Mouse (Mus musculus): Measurements from ENCODE around the gene Parg.

Parg gene

GRCm38 (mm10) chr14:32179393-32180195, 22.2 kb upstream of the Parg start:
- no peak for DNase-seq (ENCODE audit: low read depth)

DNA sequence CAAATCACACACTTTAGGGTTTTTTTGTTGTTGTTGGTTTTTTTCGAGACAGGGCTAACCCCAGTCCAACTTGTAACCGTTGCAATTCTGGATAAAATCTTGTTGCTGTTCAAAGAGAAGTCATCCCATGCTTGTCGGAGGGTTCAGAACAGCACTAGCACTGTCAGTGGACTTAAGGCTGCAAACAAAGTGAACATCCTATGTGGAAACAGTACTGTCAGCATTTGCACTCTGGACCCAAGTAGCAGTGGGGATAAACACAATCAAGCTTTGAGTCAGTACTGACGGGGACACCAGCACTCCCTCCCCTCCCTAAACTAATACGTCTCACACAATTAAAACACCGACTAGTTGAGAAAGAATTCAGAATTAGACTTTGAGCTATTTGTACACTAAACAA, 20.9 kb upstream of the Parg start:
- DNase-seq (ENCODE audit: low read depth): no peak

GRCm38 (mm10) chr14:32183846-32184245, 17.9 kb upstream of the Parg start:
- no peak for DNase-seq (ENCODE audit: low read depth)

GRCm38 (mm10) chr14:32190627-32191391, 10.9 kb upstream of the Parg start:
- no peak for DNase-seq (ENCODE audit: low read depth)

DNA sequence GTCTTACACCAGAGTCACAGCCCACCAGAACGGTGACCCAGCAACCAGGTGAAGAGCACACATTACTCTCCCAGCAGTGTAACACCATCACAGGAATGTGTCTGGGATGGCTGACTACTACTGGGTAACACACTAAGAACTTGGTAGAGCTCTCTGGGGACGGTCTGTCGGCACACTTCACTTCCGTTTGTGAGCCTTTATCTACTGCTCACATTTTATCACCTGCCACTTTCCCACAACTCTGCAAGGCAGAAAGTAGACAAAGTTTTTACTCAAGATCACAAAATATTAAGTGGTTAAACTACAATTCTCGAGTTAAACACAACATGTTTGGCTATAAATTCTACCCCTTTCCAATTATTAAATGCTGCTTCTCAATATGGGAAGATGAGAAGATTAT, 9.8 kb upstream of the Parg start:
- DNase-seq (ENCODE audit: low read depth): no peak

- peak; percentile 82 for DNase-seq (ENCODE audit: low read depth)
Observed at GRCm38 (mm10) chr14:32192437-32192836, 9.3 kb upstream of the Parg start.

DNA sequence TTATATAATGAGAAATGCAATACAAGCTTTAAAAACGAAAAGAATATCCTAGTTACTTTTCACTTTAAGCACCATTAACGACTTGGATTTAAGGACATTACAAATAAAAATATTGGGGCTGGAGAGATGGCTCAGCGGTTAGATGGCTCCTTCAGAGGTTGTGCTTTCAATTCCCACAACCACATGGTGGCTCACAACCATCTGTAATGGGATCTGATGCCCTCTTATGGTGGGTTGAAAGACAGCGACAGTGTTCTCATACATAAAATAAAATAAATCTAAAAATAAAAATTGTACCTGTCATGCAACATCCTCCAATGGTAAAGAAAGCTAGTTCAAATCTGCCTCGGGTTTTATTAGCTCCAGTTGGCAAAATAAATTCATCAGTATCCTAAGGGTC, 8.2 kb upstream of the Parg start:
- DNase-seq (ENCODE audit: low read depth): peak; percentile 59

GRCm38 (mm10) chr14:32201354-32201753, 395 bp upstream of the Parg start:
- peak; percentile 54 for DNase-seq (ENCODE audit: low read depth)

DNA sequence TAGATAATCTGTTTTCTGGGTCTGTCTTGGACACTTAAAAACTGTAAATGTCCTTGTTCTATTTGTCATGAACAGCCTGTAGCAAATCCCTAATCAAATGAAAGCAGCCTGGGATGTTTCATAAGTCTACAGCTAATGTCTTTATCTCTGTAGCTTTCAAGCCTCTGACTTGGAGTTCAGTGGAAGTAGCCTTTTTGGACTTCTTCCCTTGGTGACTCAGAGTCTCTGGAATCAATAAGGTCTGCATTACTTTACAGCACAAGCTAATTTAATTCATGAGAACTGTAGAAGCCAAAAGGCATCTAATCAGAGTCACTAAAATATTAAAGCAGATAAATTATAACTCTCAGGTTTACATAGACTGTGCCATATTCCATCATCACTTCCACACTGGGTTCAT, 24.9 kb downstream of the Parg start:
- DNase-seq (ENCODE audit: low read depth): no peak

DNA sequence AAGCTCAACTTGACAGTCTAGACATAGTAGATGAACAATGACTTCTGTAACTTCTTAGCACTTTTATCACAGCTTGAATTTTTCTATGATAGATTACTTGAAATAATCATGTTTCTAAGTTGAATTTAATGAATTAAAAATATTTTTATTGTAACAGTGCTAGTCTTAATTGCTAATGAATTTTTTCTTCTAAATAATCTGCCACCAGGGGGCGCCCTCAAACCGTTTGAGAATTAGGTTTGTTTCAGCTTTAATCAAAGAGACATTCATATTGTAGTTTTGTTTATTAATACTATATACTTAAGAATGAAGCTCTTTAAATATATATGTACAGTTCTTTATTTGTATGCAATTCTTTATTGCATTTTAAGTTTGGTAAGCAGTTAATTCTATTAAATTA, 27.2 kb downstream of the Parg start:
- DNase-seq (ENCODE audit: low read depth): peak; percentile 65

DNA sequence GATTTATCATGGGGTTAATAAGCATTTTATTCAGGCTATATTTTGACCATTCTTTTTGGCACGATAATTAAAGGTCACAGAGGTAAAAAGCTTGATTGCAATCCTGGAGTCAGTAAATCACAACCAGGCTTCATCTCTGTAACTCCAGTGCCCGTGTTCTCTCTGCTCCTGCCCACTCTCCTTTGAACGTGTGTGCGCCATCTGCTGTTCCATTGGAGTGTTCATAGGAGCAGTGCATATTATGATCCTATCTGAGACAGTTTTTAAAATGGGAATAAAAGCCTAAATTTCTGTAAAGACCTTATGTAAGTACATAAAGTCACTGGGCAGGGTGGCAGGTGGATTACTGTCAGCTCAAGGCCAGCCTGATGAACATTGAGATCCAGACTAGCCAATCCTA, 40.7 kb downstream of the Parg start:
- DNase-seq (ENCODE audit: low read depth): peak; percentile 14

DNA sequence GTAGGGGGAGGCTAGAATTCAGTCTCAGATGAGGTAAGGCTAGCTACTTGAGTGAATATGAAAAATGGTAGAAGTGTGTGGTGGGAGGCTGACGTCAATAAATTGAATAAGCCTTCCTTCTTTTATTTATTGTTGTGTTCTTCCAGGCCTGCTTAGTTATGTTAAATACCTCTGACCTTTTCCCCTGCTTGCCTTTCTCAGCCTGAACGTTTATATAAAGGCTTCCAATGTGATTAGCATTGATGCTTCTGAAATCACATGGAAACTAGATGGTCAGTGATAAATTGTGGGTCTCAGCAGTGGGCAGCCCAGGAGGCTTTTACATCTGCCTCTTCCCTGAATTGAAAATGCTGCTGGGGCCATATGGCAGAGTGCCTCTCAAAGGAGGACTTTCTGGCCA, 44.3 kb downstream of the Parg start:
- DNase-seq (ENCODE audit: low read depth): no peak

GRCm38 (mm10) chr14:32249616-32250015, 47.9 kb downstream of the Parg start:
- no peak for DNase-seq (ENCODE audit: low read depth)

- no peak for DNase-seq (ENCODE audit: low read depth)
Observed at GRCm38 (mm10) chr14:32260830-32261229, 59.1 kb downstream of the Parg start.

DNA sequence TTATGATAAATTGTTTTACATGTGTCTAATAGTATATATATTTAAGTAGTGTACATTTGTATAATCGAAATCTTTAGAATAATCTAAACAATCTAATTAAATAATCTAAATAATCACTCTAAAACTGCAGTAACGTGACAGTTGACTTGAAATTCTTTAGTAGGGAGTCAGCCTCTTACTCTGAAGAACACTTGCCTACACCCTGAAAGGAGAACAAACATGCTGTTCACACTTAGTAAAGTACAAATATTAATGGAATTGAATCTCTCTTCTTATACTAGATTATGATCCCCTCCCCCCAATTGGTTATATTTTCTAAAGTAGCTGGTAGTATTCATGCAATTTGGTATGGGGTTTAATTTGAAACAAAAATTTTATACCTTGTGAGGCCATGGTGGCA, 60.0 kb downstream of the Parg start:
- DNase-seq (ENCODE audit: low read depth): no peak

DNA sequence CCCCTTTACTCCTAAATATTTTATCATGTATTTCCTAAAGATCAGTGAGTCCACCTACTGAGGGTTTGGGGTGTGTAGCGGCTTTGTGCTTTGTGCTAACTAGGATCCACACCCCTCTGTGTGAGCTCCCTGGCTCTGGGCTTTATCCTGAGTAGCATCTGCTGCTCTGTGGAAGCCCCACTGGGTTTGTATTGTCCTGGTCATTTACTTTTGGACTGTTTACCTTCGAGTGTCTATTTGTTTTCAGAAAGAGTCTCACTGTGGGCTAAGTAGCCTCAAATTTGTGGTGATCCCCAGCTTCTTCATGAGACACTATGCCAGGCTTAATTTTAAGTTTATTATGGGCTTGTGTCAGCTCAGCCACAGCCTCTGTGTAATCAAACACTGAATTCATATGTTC, 67.2 kb downstream of the Parg start:
- DNase-seq (ENCODE audit: low read depth): no peak

GRCm38 (mm10) chr14:32269589-32269988, 67.8 kb downstream of the Parg start:
- DNase-seq (ENCODE audit: low read depth): peak; percentile 23

DNA sequence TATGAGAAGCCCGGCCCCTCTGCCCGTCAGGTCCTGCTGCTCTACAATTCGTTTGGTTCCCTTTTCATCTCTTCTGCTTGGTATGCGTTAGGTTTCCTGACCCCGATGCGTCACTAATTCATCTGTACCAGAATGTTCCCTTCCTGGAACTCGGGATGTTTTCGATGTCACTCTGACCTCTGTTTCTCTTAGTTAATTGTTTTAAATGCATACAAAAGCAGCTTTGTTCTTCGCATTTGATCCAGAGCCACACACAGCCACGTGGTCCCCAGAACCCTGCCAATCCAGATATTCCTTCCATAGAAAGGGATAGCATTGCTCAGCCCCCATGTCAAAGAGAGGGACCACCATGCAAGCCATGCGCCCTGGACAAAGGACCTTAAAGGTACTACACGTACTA, 99.9 kb downstream of the Parg start:
- no peak for DNase-seq (ENCODE audit: low read depth)

DNA sequence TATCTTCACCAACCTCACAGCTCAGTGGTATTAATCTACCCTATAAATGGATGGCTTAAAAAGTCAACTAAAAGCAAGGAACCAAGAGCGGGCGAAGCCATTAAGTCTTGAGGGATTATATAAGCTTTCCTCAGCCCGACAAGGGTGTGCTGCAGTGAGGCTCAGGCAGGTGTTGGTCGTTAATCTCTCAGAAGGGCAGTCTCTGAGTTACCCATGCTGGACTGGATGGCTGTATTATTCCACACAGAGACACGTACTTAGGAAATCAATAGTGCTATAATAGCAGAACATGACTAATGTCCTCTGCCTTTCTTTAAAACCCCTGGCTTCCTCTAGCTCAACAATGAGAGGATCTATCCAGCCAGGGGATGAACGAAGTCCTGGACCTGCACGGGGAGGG, 100.7 kb downstream of the Parg start:
- DNase-seq (ENCODE audit: low read depth): no peak

DNA sequence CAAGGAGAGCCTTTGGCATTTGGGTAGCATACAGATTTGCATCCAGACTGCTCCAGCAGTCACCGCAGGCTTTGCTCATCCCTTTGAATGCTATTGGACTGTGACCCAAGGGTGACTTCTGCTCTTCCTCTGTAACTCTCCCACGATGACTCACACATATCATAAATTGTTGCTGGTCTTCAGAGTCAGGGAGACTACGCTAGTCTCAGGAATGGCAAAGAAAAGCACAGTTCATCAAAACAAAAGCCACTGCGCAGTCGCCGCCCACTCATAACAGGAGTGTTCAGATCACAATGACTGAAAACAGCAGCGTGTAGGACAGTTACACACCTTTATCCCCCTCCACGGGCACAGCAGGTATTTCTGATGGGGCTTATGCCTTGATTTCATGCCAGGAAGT, 103.2 kb downstream of the Parg start:
- peak; percentile 10 for DNase-seq (ENCODE audit: low read depth)

DNA sequence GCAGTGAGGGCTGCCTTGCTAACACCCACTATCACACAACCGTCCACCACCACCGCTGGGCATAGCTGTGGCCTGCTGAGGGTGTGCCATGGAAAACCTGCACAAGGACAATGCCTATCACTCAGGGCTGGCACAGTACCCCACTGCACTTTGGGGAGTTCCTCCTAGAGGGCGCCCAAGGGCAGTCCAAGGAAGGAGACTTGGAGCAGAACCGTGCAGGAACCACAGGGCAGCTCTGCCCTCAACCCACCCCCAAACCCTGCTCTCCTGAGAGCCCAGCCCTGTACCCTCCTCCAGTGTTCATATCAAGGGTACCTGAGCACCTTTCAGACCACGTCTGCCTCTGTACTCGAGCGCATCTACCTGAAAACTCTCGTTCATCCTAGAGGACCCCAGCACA, 108.1 kb downstream of the Parg start:
- DNase-seq (ENCODE audit: low read depth): peak; percentile 45

- no peak for DNase-seq (ENCODE audit: low read depth)
Observed at GRCm38 (mm10) chr14:32311381-32312035, 109.8 kb downstream of the Parg start.

- peak; percentile 35 for DNase-seq (ENCODE audit: low read depth)
Observed at GRCm38 (mm10) chr14:32317822-32318221, 116.1 kb downstream of the Parg start.
